Mouse (Mus musculus) embryonic facial prominence, embryonic 14.5 days (tissue): Measurements from ENCODE around the gene Cycs. TPM values are rescaled to one million over a fixed set of nuclear protein-coding genes. Genes with fewer than 3 reads are reported as not detected.
"Not testable (repeated sequence)": the region's sequence is repeated elsewhere in the genome, so short reads cannot be mapped to it uniquely, and the experiment has no call there.

Source experiments
- ATAC-seq: fragments of 200-750 bp; cut with Nextera tagmentation; 2 replicates; pipeline ENCODE4 v1.8.0; 2017; ENCODE audit warnings: low read depth, moderate number of reproducible peaks, moderate TSS enrichment
- DNase-seq: peaks from one replicate; pipeline ENCODE4 v3.0.0-alpha.2; 2015; ENCODE audit warnings: low spot score
- H3K27ac ChIP-seq: fragments of 300-500 bp; sonication (generic); replicated peaks from 2 replicates; pipeline ENCODE4 v1.5.1; 2014; ENCODE audit warnings: low read depth, mild to moderate bottlenecking, low read length, moderate library complexity
- H3K27me3 ChIP-seq: fragments of 300-500 bp; sonication (generic); replicated peaks from 2 replicates; pipeline ENCODE4 v1.6.1; 2014; ENCODE audit warnings: low read length; ENCODE audit not compliant: control insufficient read depth, insufficient read depth
- H3K36me3 ChIP-seq: fragments of 300-500 bp; sonication (generic); 2 replicates; pipeline ENCODE4 v1.6.1; 2014; ENCODE audit warnings: low read length, mixed read lengths; ENCODE audit not compliant: control insufficient read depth, insufficient read depth
- H3K4me1 ChIP-seq: fragments of 300-500 bp; sonication (generic); 2 replicates; pipeline ENCODE4 v1.6.1; 2014; ENCODE audit warnings: antibody characterized with exemption, low read length; ENCODE audit not compliant: control insufficient read depth, insufficient read depth
- H3K4me2 ChIP-seq: fragments of 300-500 bp; sonication (generic); 2 replicates; pipeline ENCODE4 v1.6.1; 2014; ENCODE audit warnings: low read depth, mild to moderate bottlenecking, low read length, moderate library complexity, mixed read lengths
- H3K4me3 ChIP-seq: fragments of 300-500 bp; sonication (generic); 2 replicates; pipeline ENCODE4 v1.5.1; 2014; ENCODE audit warnings: low read depth, mild to moderate bottlenecking, low read length
- H3K9ac ChIP-seq: fragments of 300-500 bp; sonication (generic); 2 replicates; pipeline ENCODE4 v1.6.1; 2014; ENCODE audit warnings: low read depth, mild to moderate bottlenecking, low read length, moderate library complexity, mixed read lengths
- H3K9me3 ChIP-seq: fragments of 300-500 bp; sonication (generic); 2 replicates; pipeline ENCODE4 v1.6.1; 2016; ENCODE audit warnings: low read length; ENCODE audit not compliant: control insufficient read depth
- WGBS: fragments of 180-500 bp; shearing (Covaris S2); extraction: QIAGEN DNeasy Blood & Tissue Kit; methylation state at CpG from one replicate; pipeline ENCODE4 v1.1.7; 2014; 5-methylcytosine and 5-hydroxymethylcytosine counted together
- polyA plus RNA-seq: library from polyadenylated mRNA; unstranded; fragments of >200 nt; fragmentation: Nextera tagmentation; extraction: Ambion mirVana; gene quantifications from 2 replicates; pipeline ENCODE4 v1.2.1, GENCODE M21; 2014

Cycs gene
- polyA plus RNA-seq, 1 experiment from 2014 or later = 70.1 TPM

DNA sequence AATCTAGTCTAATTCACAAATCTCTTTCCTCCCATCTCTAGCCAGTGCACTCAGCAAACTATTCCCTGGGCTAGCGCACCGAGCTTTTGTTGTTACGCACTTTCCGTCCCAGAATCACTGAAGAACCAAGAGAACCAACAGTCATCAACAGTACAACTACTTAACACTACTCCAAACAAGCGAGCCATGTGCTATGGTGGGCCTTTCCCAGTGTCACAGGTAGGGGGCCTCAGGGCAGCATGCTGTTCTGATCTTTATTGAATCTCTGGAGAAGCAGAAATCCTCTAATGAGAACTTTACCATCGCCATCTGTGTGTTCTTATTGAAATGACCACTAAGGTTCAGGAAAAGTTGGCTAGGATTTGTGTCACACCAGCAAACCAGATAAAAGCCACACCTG, 8.8 kb downstream of the Cycs start:
- H3K9ac ChIP-seq = no peak overlapping the region
- DNase-seq = no peak
- no peak for ATAC-seq

DNA sequence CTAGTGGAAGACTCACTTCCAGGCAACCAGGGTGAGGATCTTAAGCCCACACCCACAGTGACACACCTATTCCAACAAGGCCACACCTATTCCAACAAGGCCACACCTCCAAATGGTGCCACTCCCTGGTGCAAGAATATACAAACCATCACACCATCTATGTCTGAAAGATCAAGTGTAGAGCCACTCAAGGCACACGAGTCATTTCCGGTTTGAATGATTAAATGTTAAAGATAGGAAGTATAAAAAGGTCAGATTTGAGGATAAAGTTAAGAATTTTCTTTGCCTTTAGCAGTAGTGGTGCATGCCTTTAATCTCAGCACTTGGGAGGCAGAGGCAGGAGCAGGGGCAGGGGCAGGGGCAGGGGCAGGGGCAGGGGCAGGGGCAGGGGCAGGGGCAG, 12.1 kb downstream of the Cycs start:
- H3K36me3 ChIP-seq, H3K9ac ChIP-seq, H3K27me3 ChIP-seq, H3K4me2 ChIP-seq, H3K9me3 ChIP-seq, H3K4me1 ChIP-seq, DNase-seq, ATAC-seq, H3K4me3 ChIP-seq, H3K27ac ChIP-seq: not testable (repeated sequence)
- WGBS = 89% methylated on average over 2 of the region's 2 CpGs

More for the DNA sequence above, 8.8 kb downstream of the Cycs start:
- no peaks in the 10 kb centered on the region for H3K4me1 ChIP-seq
- H3K36me3 ChIP-seq = no peaks in the 10 kb centered on the region
- H3K4me3 ChIP-seq = no peak overlapping the region
- no peaks in the 10 kb centered on the region for H3K9me3 ChIP-seq
- no peaks in the 10 kb centered on the region for H3K27me3 ChIP-seq
- no peak overlapping the region for H3K4me2 ChIP-seq
- no peak overlapping the region for H3K27ac ChIP-seq
- 85% methylated on average over 6 of the region's 6 CpGs for WGBS

DNA sequence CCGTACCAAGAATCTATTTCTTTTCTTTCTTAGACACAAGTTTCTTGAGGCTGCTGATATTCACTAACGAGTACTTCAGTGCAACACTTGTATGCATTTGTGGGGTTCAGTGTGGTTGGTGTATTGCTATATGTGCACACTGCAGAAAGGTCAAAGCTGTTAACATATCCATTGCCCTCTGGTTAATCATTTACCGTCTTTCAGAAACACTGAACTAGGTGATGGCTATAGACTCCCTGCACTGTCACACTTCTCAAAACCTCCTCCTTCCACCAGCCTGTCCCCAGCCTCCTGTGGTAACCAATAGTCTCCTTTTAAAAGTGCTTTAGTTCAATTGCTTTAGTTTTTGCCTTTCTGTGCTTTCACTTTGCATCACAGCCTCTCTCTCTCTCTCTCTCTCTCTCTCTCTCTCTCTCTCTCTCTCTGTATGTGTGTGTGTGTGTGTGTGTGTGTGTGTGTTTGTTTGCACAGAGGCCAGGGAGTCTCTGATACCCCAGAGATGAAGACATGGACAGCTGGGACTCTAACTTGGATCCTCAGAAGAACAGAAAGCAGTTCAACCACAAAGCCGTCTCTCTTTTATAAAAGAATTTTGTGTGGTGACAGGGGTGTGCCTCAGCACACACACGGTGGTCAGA, 13.3 kb downstream of the Cycs start:
- H3K4me1 ChIP-seq = no peaks in the 10 kb centered on the region
- H3K4me3 ChIP-seq = no peak overlapping the region
- no peaks in the 10 kb centered on the region for H3K36me3 ChIP-seq
- H3K4me2 ChIP-seq = no peak overlapping the region
- H3K9ac ChIP-seq = no peak overlapping the region
- ATAC-seq = no peak
- WGBS = 80% methylated on average over 5 of the region's 5 CpGs
- no peaks in the 10 kb centered on the region for H3K27me3 ChIP-seq
- no peak overlapping the region for H3K27ac ChIP-seq
- no peaks in the 10 kb centered on the region for H3K9me3 ChIP-seq
- no peak for DNase-seq

DNA sequence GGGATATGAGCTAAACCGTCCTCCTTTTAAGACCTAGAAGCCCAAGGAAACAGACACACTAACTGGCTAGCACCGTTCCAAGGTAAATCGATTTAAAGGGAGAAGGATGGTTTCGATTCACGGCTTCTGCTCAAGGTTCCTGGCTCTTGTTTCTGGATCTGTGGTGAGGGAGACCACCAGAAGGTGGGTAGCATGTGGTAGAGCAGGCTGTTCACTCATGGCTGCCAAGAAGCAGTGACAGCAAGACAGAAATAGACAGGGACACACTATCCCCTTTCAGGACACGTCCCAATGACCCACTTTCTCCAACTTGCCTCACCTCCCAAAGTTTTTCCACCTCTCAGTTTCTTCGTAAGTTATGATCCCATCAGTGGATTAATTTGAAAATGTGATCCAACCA, 16.5 kb downstream of the Cycs start:
- no peaks in the 10 kb centered on the region for H3K27me3 ChIP-seq
- H3K9ac ChIP-seq = no peak overlapping the region
- ATAC-seq = no peak
- no peaks in the 10 kb centered on the region for H3K4me1 ChIP-seq
- no peaks in the 10 kb centered on the region for H3K36me3 ChIP-seq
- no peak overlapping the region for H3K4me3 ChIP-seq
- no peak overlapping the region for H3K4me2 ChIP-seq
- H3K27ac ChIP-seq = no peak overlapping the region
- no peaks in the 10 kb centered on the region for H3K9me3 ChIP-seq
- WGBS = 70% methylated on average over 7 of the region's 7 CpGs
- no peak for DNase-seq

DNA sequence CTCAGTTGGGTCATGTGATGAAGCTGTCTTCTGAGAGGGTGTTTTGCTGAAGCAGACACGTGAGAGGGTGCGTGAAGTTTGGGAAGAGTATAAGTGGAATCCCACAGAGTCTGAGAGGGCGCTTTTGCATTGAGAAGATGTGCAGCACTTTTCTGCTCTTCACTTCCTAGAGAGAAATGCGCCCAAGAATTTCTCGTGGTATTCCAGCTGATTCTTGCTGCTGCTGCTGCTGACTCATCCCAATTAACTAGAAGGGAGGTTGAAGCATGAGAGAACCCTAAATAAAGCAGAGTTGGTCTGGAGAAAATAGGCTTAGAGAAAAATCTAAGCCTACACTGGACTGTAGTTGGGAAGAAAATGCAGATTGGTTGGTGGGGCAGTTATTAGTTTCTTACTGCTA, 17.3 kb downstream of the Cycs start:
- no peaks in the 10 kb centered on the region for H3K9me3 ChIP-seq
- no peak overlapping the region for H3K27ac ChIP-seq
- H3K36me3 ChIP-seq = no peaks in the 10 kb centered on the region
- WGBS = 71% methylated on average over 5 of the region's 5 CpGs
- DNase-seq (no peak), ATAC-seq (no peak)
- H3K4me2 ChIP-seq = no peak overlapping the region
- H3K4me3 ChIP-seq = no peak overlapping the region
- H3K4me1 ChIP-seq = no peaks in the 10 kb centered on the region
- H3K27me3 ChIP-seq = no peaks in the 10 kb centered on the region
- H3K9ac ChIP-seq = no peak overlapping the region

DNA sequence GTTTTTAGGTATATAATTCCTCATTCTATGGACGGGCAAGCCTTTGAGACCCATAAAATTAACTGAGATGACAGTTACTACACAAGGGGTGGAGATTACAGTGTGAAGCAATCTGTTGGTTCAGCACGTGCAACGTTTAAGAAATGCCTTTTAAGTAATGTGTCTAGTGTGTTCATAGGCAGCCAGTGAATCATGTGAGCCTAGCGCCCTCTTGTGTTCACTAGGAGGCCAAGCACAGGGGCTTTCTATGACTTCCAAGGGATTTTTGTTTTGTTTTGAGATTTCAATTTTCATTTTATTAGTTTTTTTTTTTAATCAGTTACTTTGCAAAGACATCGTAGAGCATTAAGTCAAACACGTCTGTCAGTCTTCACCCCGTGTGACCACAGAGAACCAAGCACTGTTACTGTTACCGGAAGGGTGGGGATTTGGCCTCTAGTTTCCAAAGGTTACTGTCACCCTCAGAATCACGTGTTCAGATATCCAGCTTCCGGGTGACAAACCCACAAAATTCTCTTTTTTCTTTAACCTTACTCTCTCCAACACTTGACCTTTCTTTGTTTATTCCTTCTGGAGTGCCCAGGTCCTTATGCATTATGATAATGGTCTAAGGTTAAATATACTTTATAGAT, 20.8 kb downstream of the Cycs start:
- no peak overlapping the region for H3K27ac ChIP-seq
- no peak overlapping the region for H3K9ac ChIP-seq
- ATAC-seq (0 out of 2 replicates have a peak, but pooled peaks have one; percentile 26), DNase-seq (peak; percentile 83)
- no peak overlapping the region for H3K4me3 ChIP-seq
- no peaks in the 10 kb centered on the region for H3K36me3 ChIP-seq
- no peaks in the 10 kb centered on the region for H3K4me1 ChIP-seq
- peak overlapping the region; percentile 5; the same call in 1 of the 2 replicates for H3K4me2 ChIP-seq
- H3K27me3 ChIP-seq = no peaks in the 10 kb centered on the region
- H3K9me3 ChIP-seq = no peaks in the 10 kb centered on the region
- 22% methylated on average over 10 of the region's 10 CpGs for WGBS

DNA sequence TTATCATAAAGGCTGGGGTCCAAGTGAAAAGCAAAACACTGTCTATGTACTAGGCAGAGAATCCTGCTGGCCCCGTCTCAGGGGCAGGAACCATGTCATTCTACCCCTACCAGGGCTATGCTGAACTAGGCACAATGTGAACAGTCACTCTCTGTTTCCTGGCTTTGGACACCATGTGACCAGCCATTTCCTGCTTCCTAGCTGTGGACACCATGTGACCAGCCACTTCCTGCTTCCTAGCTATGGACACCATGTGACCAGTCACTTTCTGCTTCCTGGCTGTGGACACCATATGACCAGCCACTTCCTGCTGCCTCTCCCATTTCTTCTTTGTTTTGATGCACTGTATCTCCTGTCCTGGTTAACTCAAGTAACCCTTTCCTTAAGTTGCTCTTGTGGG, 23.8 kb downstream of the Cycs start:
- Histone ChIP-seq H3K4me1 (no peaks in the 10 kb centered on the region), H3K9me3 (no peaks in the 10 kb centered on the region), H3K36me3 (no peaks in the 10 kb centered on the region), H3K27ac (no peak overlapping the region), H3K27me3 (no peaks in the 10 kb centered on the region), H3K4me2 (no peak overlapping the region), H3K9ac (no peak overlapping the region), H3K4me3 (no peak overlapping the region)
- no peak for ATAC-seq
- WGBS = 82% methylated on average over 1 of the region's 1 CpGs
- DNase-seq = no peak

DNA sequence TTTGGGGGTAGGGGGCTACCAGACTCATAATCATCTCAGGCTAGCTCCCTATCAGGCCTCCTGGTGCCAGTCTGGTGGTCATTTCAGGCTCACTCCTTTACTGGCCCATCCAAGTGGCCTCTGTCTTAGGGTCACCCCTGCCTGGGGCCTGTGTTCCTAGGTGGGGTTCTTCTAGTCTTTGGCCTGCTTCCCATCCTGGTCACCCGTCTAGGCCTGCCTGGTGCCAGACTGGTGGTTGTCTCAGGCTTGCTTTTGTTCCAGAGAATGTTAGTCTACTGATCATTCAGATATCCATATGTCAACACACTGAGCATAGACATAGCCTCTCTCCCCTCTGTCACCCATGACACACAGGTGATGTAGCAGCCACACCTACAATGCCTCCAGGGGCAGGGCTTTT, 26.7 kb downstream of the Cycs start:
- ATAC-seq (no peak), DNase-seq (no peak)
- Histone ChIP-seq H3K9me3 (no peaks in the 10 kb centered on the region), H3K4me3 (no peak overlapping the region), H3K4me1 (no peaks in the 10 kb centered on the region), H3K4me2 (no peak overlapping the region), H3K36me3 (no peaks in the 10 kb centered on the region), H3K9ac (no peak overlapping the region), H3K27me3 (no peaks in the 10 kb centered on the region), H3K27ac (no peak overlapping the region)
- 77% methylated on average over 1 of the region's 1 CpGs for WGBS

DNA sequence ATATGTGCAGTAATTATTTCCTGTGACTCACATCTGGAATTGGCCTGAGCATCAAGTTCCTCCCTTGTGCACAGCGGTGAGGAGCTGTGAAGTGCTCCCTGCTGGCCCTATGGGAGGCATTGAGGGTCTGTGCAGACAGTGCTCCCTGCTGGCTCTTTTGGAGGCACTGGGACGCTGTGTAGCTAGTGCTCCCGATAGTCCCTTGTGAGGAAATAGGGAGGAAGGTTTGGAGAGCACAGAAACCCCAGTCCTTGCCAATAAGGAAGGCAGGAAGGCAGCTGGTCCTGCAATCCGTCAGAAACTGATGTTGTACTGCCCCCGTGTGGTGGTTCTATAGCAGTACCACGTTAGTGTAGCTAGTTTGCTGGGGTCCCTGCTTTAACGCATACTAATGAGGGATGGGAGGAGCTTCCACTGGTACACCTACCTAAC, 29.9 kb downstream of the Cycs start:
- Histone ChIP-seq H3K4me3 (no peak overlapping the region), H3K9ac (no peak overlapping the region), H3K36me3 (no peaks in the 10 kb centered on the region), H3K4me1 (no peaks in the 10 kb centered on the region), H3K27me3 (no peaks in the 10 kb centered on the region), H3K4me2 (peak overlapping the region; percentile 10; the same call in 1 of the 2 replicates), H3K9me3 (no peaks in the 10 kb centered on the region), H3K27ac (no peak overlapping the region)
- DNase-seq = peak; percentile 94
- ATAC-seq = peak; percentile 85
- 6% methylated on average over 7 of the region's 7 CpGs for WGBS
